Mouse (Mus musculus): ENCODE results near the gene Ubox5. TPM values are rescaled to one million over a fixed set of nuclear protein-coding genes. Genes with fewer than 3 reads are reported as not detected.
A peak's percentile ranks its signal among the peaks of the same experiment; 100 is the strongest.
"Not testable (repeated sequence)": the region's sequence is repeated elsewhere in the genome, so short reads cannot be mapped to it uniquely, and the experiment has no call there.

Gene Ubox5
- polyA plus RNA-seq, 1 experiment from 2014 or later, result 12.4 TPM

GRCm38 (mm10) chr2:130649028-130649427 is 19.2 kb upstream of the Ubox5 start:
- peaks cover 53% of the 10 kb centered on the region for H3K36me3 ChIP-seq
- not testable (repeated sequence) for H3K27ac ChIP-seq (replicated peaks); H3K4me3 ChIP-seq; H3K4me1 ChIP-seq (replicated peaks); ATAC-seq (ENCODE audit: low read depth); H3K4me2 ChIP-seq; H3K9ac ChIP-seq; H3K9me3 ChIP-seq; H3K27me3 ChIP-seq
- WGBS, result 81% methylated on average over 6 of the region's 6 CpGs

GRCm38 (mm10) chr2:130645198-130645597 is 15.4 kb upstream of the Ubox5 start:
- H3K4me2 ChIP-seq, result no peak overlapping the region

GRCm38 (mm10) chr2:130642684-130643369 is 13.0 kb upstream of the Ubox5 start, which contains the start of gene Lzts3:
Gene Lzts3, minus strand, starts transcription at chr2:130642803.
- Histone ChIP-seq H3K27me3 (peaks cover 28% of the 10 kb centered on the region), H3K4me3 (peak within 1 kb of the TSS; percentile 77), H3K4me2 (peak within 1 kb of the TSS; percentile 90), H3K36me3 (peaks cover 6% of the 10 kb centered on the region; the same call in 1 of the 2 replicates), H3K27ac (replicated peaks) (peak within 1 kb of the TSS; percentile 84), H3K4me1 (replicated peaks) (peaks cover 19% of the 10 kb centered on the region), H3K9me3 (no peaks in the 10 kb centered on the region), H3K9ac (peak within 1 kb of the TSS; percentile 88)
- WGBS, result 6% methylated on average over 27 of the region's 40 CpGs
- peak; percentile 95 for ATAC-seq (ENCODE audit: low read depth)

More at GRCm38 (mm10) chr2:130645198-130645597, 15.4 kb upstream of the Ubox5 start:
- H3K27ac ChIP-seq (replicated peaks), result no peak overlapping the region
- H3K9me3 ChIP-seq, result no peaks in the 10 kb centered on the region
- H3K9ac ChIP-seq, result no peak overlapping the region
- ATAC-seq (ENCODE audit: low read depth), result no peak
- WGBS, result 82% methylated on average over 4 of the region's 4 CpGs
- peaks cover 19% of the 10 kb centered on the region for H3K4me1 ChIP-seq (replicated peaks)
- peaks cover 10% of the 10 kb centered on the region for H3K27me3 ChIP-seq
- H3K4me3 ChIP-seq, result no peak overlapping the region
- peaks cover 16% of the 10 kb centered on the region for H3K36me3 ChIP-seq

- Histone ChIP-seq H3K9me3 (no peaks in the 10 kb centered on the region), H3K27ac (replicated peaks) (peak overlapping the region; percentile 84), H3K4me2 (peak overlapping the region; percentile 90), H3K36me3 (peaks cover 6% of the 10 kb centered on the region; the same call in 1 of the 2 replicates), H3K4me3 (peak overlapping the region; percentile 77), H3K27me3 (peaks cover 34% of the 10 kb centered on the region), H3K4me1 (replicated peaks) (peaks cover 19% of the 10 kb centered on the region), H3K9ac (peak overlapping the region; percentile 88)
- peak; percentile 86 for ATAC-seq (ENCODE audit: low read depth)
- 0% methylated on average over 19 of the region's 27 CpGs for WGBS
These were observed 12.4 kb upstream of the Ubox5 start for GRCm38 (mm10) chr2:130642197-130642660.

- Histone ChIP-seq H3K4me3 (peak overlapping the region; percentile 77), H3K9ac (peak overlapping the region; percentile 88), H3K4me2 (peak overlapping the region; percentile 90), H3K9me3 (no peaks in the 10 kb centered on the region), H3K27me3 (peaks cover 42% of the 10 kb centered on the region), H3K4me1 (replicated peaks) (peaks cover 19% of the 10 kb centered on the region), H3K27ac (replicated peaks) (no peak overlapping the region), H3K36me3 (0 out of 2 replicates have a peak, but pooled peaks cover 4% of the 10 kb centered on the region)
- no peak for ATAC-seq (ENCODE audit: low read depth)
- 62% methylated on average over 6 of the region's 6 CpGs for WGBS
These were observed 11.7 kb upstream of the Ubox5 start for GRCm38 (mm10) chr2:130641351-130642025.

- Histone ChIP-seq H3K27ac (replicated peaks) (no peak overlapping the region), H3K27me3 (peaks cover 64% of the 10 kb centered on the region), H3K4me2 (no peak overlapping the region), H3K4me1 (replicated peaks) (peaks cover 38% of the 10 kb centered on the region), H3K9me3 (no peaks in the 10 kb centered on the region), H3K36me3 (peaks cover 19% of the 10 kb centered on the region), H3K4me3 (no peak overlapping the region), H3K9ac (no peak overlapping the region)
- 73% methylated on average over 6 of the region's 6 CpGs for WGBS
- no peak for ATAC-seq (ENCODE audit: low read depth)
These were observed 9.4 kb upstream of the Ubox5 start for GRCm38 (mm10) chr2:130639276-130639675.

- Histone ChIP-seq H3K27me3 (peaks cover 73% of the 10 kb centered on the region), H3K9ac (no peak overlapping the region), H3K4me2 (no peak overlapping the region), H3K36me3 (peaks cover 20% of the 10 kb centered on the region), H3K27ac (replicated peaks) (no peak overlapping the region), H3K4me1 (replicated peaks) (peaks cover 40% of the 10 kb centered on the region), H3K9me3 (no peaks in the 10 kb centered on the region), H3K4me3 (no peak overlapping the region)
- WGBS, result 29% methylated on average over 16 of the region's 16 CpGs
- no peak for ATAC-seq (ENCODE audit: low read depth)
These were observed 8.3 kb upstream of the Ubox5 start for GRCm38 (mm10) chr2:130638101-130638611.

GRCm38 (mm10) chr2:130635847-130636246 is 6.0 kb upstream of the Ubox5 start:
- 12% methylated on average over 21 of the region's 21 CpGs for WGBS
- H3K27ac ChIP-seq (replicated peaks), result no peak overlapping the region
- peaks cover 20% of the 10 kb centered on the region for H3K36me3 ChIP-seq
- peaks cover 23% of the 10 kb centered on the region for H3K4me1 ChIP-seq (replicated peaks)
- H3K27me3 ChIP-seq, result peaks cover 68% of the 10 kb centered on the region
- H3K9ac ChIP-seq, result no peak overlapping the region
- ATAC-seq (ENCODE audit: low read depth), result no peak
- H3K4me2 ChIP-seq, result peak overlapping the region; percentile 58; the same call in 1 of the 2 replicates
- H3K9me3 ChIP-seq, result no peaks in the 10 kb centered on the region
- H3K4me3 ChIP-seq, result no peak overlapping the region

GRCm38 (mm10) chr2:130634739-130635411 is 5.0 kb upstream of the Ubox5 start:
- Histone ChIP-seq H3K36me3 (peaks cover 20% of the 10 kb centered on the region), H3K9ac (peak overlapping the region; percentile 66), H3K4me3 (peak overlapping the region; percentile 31), H3K4me2 (peak overlapping the region; percentile 58), H3K9me3 (no peaks in the 10 kb centered on the region), H3K27ac (replicated peaks) (no peak overlapping the region), H3K4me1 (replicated peaks) (peaks cover 26% of the 10 kb centered on the region), H3K27me3 (peaks cover 65% of the 10 kb centered on the region)
- peak; percentile 6; the same call in 1 of the 2 replicates for ATAC-seq (ENCODE audit: low read depth)
- 1% methylated on average over 38 of the region's 38 CpGs for WGBS

GRCm38 (mm10) chr2:130634006-130634738 is 4.3 kb upstream of the Ubox5 start:
- Histone ChIP-seq H3K36me3 (peaks cover 20% of the 10 kb centered on the region), H3K4me1 (replicated peaks) (peaks cover 28% of the 10 kb centered on the region), H3K27me3 (peaks cover 60% of the 10 kb centered on the region), H3K27ac (replicated peaks) (no peak overlapping the region), H3K9ac (peak overlapping the region; percentile 66; the same call in 1 of the 2 replicates), H3K9me3 (no peaks in the 10 kb centered on the region), H3K4me3 (peak overlapping the region; percentile 31), H3K4me2 (peak overlapping the region; percentile 58)
- ATAC-seq (ENCODE audit: low read depth), result no peak
- WGBS, result 11% methylated on average over 14 of the region's 14 CpGs
